Mouse (Mus musculus) brain, embryonic 14.5 days (tissue): ENCODE results near the gene Kcnab2.

Experiments used
- CTCF ChIP-seq: fragments of 200-500 bp; IDR thresholded peaks from 2 replicates; pipeline ENCODE4 v1.5.1; 2012; ENCODE audit warnings: inconsistent platforms, mild to moderate bottlenecking, moderate library complexity, borderline replicate concordance; ENCODE audit not compliant: insufficient read depth, insufficient read length; ENCODE audit errors: extremely low read depth
- POLR2A ChIP-seq: fragments of 200-500 bp; IDR thresholded peaks from 2 replicates; pipeline ENCODE4 v1.6.1; 2012; ENCODE audit warnings: mild to moderate bottlenecking, inconsistent platforms, borderline replicate concordance; ENCODE audit not compliant: poor library complexity, insufficient read depth, insufficient read length, severe bottlenecking; ENCODE audit errors: extremely low read depth

DNA sequence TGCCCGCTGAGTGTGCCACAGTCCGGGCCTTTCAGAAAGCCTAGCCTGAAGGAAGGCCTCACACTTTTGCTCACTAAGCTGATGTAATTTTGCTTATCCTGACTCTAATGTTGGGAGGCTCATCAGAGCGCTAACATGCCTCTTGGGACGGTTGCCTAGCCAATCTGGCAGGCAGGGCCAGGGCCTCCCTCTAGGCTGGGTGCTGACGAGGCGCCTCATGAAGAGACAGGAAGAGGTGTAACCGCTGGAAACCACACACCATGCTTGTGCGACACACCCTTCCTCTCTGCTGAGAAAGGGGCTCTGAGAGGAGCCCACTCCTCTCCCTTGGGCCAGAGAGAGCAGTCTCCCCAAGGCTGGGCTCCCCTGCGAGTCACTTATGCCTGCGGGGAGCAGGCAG is 31.5 kb downstream of the Kcnab2 start:
- no peak for TF ChIP-seq POLR2A
- TF ChIP-seq CTCF: no peak
